Mouse (Mus musculus) left cerebral cortex, adult 18-20 months (tissue): ENCODE measurements at regions not wholly inside any gene's neighbourhood (a gene's known extent, or its start where the extent isn't known, plus 50 kb on each side); places are given as distances from the start of the nearest gene placed in this dataset.
A peak's percentile ranks its signal among the peaks of the same experiment; 100 is the strongest.

ENCODE experiments used
- DNase-seq, 2 experiments: peaks; one replicate each; pipeline ENCODE4 v3.0.0; 2021 to 2022; ENCODE audit warnings: low spot score in 2 of 2, mixed read lengths in 1 of 2

GRCm38 (mm10) chr12:68688262-68688661 is 470.7 kb downstream of the Rps29 start:
- no peak for DNase-seq

- no peak for DNase-seq
Measured at GRCm38 (mm10) chr12:68683897-68684296, 475.1 kb downstream of the Rps29 start.

- DNase-seq = no peak
Measured at GRCm38 (mm10) chr12:68683176-68683575, 475.8 kb downstream of the Rps29 start.

GRCm38 (mm10) chr12:68680668-68681067 is 478.3 kb downstream of the Rps29 start:
- no peak for DNase-seq

GRCm38 (mm10) chr12:68676096-68676775 is 482.8 kb downstream of the Rps29 start:
- DNase-seq = no peak

- no peak for DNase-seq
Measured at GRCm38 (mm10) chr12:68672011-68672410, 487.0 kb downstream of the Rps29 start.

- DNase-seq = no peak
Measured at GRCm38 (mm10) chr12:68645901-68646585, 512.9 kb downstream of the Rps29 start.

GRCm38 (mm10) chr12:68643671-68644070 is 515.3 kb downstream of the Rps29 start:
- no peak for DNase-seq

- DNase-seq = no peak
Measured at GRCm38 (mm10) chr12:68632441-68632840, 526.5 kb downstream of the Rps29 start.

GRCm38 (mm10) chr12:68618337-68618736 is 540.6 kb downstream of the Rps29 start:
- DNase-seq = no peak

GRCm38 (mm10) chr12:68605417-68606000 is 553.5 kb downstream of the Rps29 start:
- no peak for DNase-seq

- no peak for DNase-seq
Measured at GRCm38 (mm10) chr12:68604524-68605299, 554.3 kb downstream of the Rps29 start.

GRCm38 (mm10) chr12:68602682-68603081 is 556.3 kb downstream of the Rps29 start:
- no peak for DNase-seq

GRCm38 (mm10) chr12:68601366-68601765 is 557.6 kb downstream of the Rps29 start:
- DNase-seq = no peak

- DNase-seq = peak; percentile 2 to 4
Measured at GRCm38 (mm10) chr12:68599681-68600596, 559.0 kb downstream of the Rps29 start.

GRCm38 (mm10) chr12:68599016-68599616 is 559.9 kb downstream of the Rps29 start:
- no peak for DNase-seq

- DNase-seq = no peak
Measured at GRCm38 (mm10) chr12:68585524-68585872, 573.5 kb downstream of the Rps29 start.

- no peak for DNase-seq
Measured at GRCm38 (mm10) chr12:68584786-68585523, 574.0 kb downstream of the Rps29 start.

GRCm38 (mm10) chr12:68579909-68580308 is 579.1 kb downstream of the Rps29 start:
- DNase-seq = no peak

- no peak for DNase-seq
Measured at GRCm38 (mm10) chr12:68577453-68577852, 581.5 kb downstream of the Rps29 start.
